Mouse (Mus musculus): Measurements from ENCODE around the gene Crybg2. TPM values are rescaled to one million over a fixed set of nuclear protein-coding genes. Genes with fewer than 3 reads are reported as not detected.

Crybg2 gene
- total RNA-seq (2023), result under 1 TPM in 1 of 2 experiments, not detected in 1; 0.64 TPM

GRCm38 (mm10) chr4:134060135-134060865 lies at the start of gene Crybg2:
Gene Crybg2 (plus strand): TSS chr4:134060815.

GRCm38 (mm10) chr4:134018779-134019145 lies 41.9 kb upstream of the Crybg2 start, which contains the start of gene Lin28a:
Gene Lin28a (minus strand): TSS chr4:134018841.

GRCm38 (mm10) chr4:134053538-134053937 lies 7.1 kb upstream of the Crybg2 start, which contains the start of gene Zfp683:
Gene Zfp683 (plus strand): TSS chr4:134053838.

GRCm38 (mm10) chr4:134094923-134095547 lies 34.4 kb downstream of the Crybg2 start, which contains the start of gene Cd52:
Gene Cd52 (minus strand): TSS chr4:134095082.

GRCm38 (mm10) chr4:134101979-134102741 lies 41.5 kb downstream of the Crybg2 start, which contains the start of gene Ubxn11:
Gene Ubxn11 (plus strand): TSS chr4:134102570.

GRCm38 (mm10) chr4:134128221-134128982 lies 67.8 kb downstream of the Crybg2 start, which contains the start of gene Sh3bgrl3:
Gene Sh3bgrl3 (minus strand): TSS chr4:134128789.

Other genes starting within 250 kb of the Crybg2 start
- 100 to 1,000 TPM; 171 to 182 TPM for gene Rps6ka1, start 173.0 kb upstream of the Crybg2 start, total RNA-seq (2023)
- gene Hmgn2, start 92.2 kb upstream of the Crybg2 start, total RNA-seq (2023), result 100 to 1,000 TPM; 124 to 129 TPM
- gene Dhdds, start 59.9 kb upstream of the Crybg2 start, total RNA-seq (2023), result 10 to 100 TPM; 39.2 to 39.5 TPM
- under 1 TPM in 1 of 2 experiments, not detected in 1; 0.37 TPM for gene Lin28a, start 42.0 kb upstream of the Crybg2 start, total RNA-seq (2023)
- not detected for gene Zfp683, start 7.0 kb upstream of the Crybg2 start, total RNA-seq (2023)
- 1,000 to 10,000 TPM in 1 of 2 experiments, 100 to 1,000 TPM in 1; 974 to 1,106 TPM for gene Cd52, start 34.3 kb downstream of the Crybg2 start, total RNA-seq (2023)
- 1 to 10 TPM; 3.6 to 8.2 TPM for gene Ubxn11, start 41.8 kb downstream of the Crybg2 start, total RNA-seq (2023)
- gene Sh3bgrl3, start 68.0 kb downstream of the Crybg2 start, total RNA-seq (2023), result 100 to 1,000 TPM; 743 to 766 TPM
- 10 to 100 TPM; 14.3 to 16.1 TPM for gene Cep85, start 126.3 kb downstream of the Crybg2 start, total RNA-seq (2023)
- not detected for gene Gm7534, start 142.2 kb downstream of the Crybg2 start, total RNA-seq (2023)
- gene Catsper4, start 166.6 kb downstream of the Crybg2 start, total RNA-seq (2023), result not detected
- not detected for gene Cnksr1, start 177.6 kb downstream of the Crybg2 start, total RNA-seq (2023)
- gene E130218I03Rik, start 182.8 kb downstream of the Crybg2 start, total RNA-seq (2023), result not detected
- gene Zfp593, start 184.8 kb downstream of the Crybg2 start, total RNA-seq (2023), result 10 to 100 TPM; 12.7 to 15.7 TPM
- not detected for gene Gm30191, start 186.1 kb downstream of the Crybg2 start, total RNA-seq (2023)
- not detected for gene Grrp1, start 193.3 kb downstream of the Crybg2 start, total RNA-seq (2023)
- 10 to 100 TPM in 1 of 2 experiments, 1 to 10 TPM in 1; 9.4 to 10.7 TPM for gene Pdik1l, start 227.1 kb downstream of the Crybg2 start, total RNA-seq (2023)

All from monocyte, adult 59 days (primary cell).